Mouse (Mus musculus) heart, postnatal 0 days (tissue): ENCODE measurements around the gene Cd3eap.

ENCODE experiments used
- CTCF ChIP-seq: IDR thresholded peaks from 2 replicates; pipeline ENCODE4 v1.5.1; 2016; ENCODE audit warnings: antibody characterized with exemption, control low read depth, low read depth
- EP300 ChIP-seq: IDR thresholded peaks from 2 replicates; pipeline ENCODE4 v1.6.1; 2016; ENCODE audit warnings: antibody characterized with exemption, low read depth

- TF ChIP-seq CTCF = no peak
- no peak for TF ChIP-seq EP300
Observed at GRCm38 (mm10) chr7:19326359-19326758, 32.9 kb downstream of the Cd3eap start.
